Mouse (Mus musculus) adrenal gland, postnatal 14 days (tissue): ENCODE results near the gene Gprc5b. TPM values are rescaled to one million over a fixed set of nuclear protein-coding genes. Genes with fewer than 3 reads are reported as not detected.

Experiments
- DNase-seq: peaks from one replicate; pipeline ENCODE4 v3.0.0; 2021; ENCODE audit warnings: mixed read lengths
- long read RNA-seq, 2 experiments: library from polyadenylated mRNA; stranded (forward); transcript quantifications; one replicate each; pipeline ENCODE4 v2.0.0; 2021
- total RNA-seq: library from RNA; stranded (reverse); gene quantifications from 2 replicates; pipeline ENCODE4 v1.2.3, GENCODE M21; 2021

Gene Gprc5b
- 80.7 and 91.7 TPM in 2 replicates for total RNA-seq
- long read RNA-seq, experiment 1, full-length matches to known transcripts = 40 of 61 reads
- long read RNA-seq, experiment 1, partial matches to known transcripts = 0 of 61 reads
- long read RNA-seq, experiment 1, other reads (novel, unspliced or antisense) = 21 of 61 reads
- long read RNA-seq, experiment 2, full-length matches to known transcripts = 29 of 62 reads
- long read RNA-seq, experiment 2, partial matches to known transcripts = 1 of 62 reads
- long read RNA-seq, experiment 2, other reads (novel, unspliced or antisense) = 32 of 62 reads

DNA sequence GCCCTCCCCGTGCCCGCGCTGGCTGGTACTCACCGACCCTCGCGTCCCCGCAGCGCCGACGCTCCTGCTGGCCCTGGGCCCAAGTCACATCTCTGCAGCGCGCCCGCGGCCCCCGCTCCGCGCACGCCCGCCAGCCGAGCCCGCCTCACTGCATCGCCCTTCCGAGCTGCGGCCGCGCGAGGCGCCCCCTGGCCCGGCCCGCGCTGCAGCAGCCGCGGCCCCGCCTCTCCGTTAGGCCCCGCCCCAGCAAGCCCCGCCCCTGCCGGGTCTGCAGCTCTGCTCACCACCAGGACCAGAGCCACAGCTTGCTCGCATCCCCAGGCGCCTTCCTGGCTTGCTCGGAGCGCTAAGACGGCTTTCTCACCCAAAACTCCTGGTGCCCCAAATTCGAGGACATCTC is at the start of gene Gprc5b:
TSS of gene Gprc5b (minus strand) at position 205 of the 400 bp plus-strand sequence.
- peak; percentile 96 for DNase-seq

DNA sequence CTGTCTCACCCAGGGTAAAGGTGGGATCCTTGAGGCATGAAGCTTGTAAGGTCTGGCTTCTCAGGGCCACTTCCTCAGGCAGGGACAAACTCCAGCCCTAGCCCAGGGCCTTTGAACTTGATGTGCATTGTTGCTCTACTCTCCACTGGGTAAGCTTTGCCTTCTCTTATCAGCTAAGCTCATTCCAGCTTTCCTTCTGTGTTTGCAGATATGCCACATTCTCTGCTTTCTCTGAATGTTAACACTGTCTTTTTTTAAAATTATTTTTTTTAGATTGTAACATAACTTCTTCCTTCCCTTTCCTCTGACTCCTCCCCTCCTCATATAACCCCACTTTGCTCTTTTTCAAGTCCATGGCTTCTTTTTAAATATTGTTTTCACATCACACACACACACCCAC is 46.5 kb upstream of the Gprc5b start:
- DNase-seq = no peak

DNA sequence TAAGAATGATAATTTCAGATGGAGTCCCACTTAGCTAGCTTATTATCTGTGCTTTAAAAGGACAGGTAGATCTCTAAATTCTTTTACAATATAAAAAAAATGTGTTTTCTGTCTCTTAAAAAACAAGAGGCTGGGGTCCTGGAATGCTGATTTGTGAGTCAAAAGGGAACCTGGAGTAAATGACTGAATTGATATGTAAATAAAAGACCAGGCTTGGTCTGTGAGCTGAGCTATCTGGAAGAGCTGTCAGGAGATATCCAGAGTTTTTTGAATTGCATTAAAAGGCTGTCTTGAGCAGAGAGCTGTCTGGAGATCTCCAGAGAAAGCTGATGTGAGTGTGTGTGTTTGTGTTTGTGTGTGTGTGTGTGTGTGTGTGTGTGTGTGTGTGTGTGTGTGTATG is 42.6 kb upstream of the Gprc5b start:
- DNase-seq = no peak

DNA sequence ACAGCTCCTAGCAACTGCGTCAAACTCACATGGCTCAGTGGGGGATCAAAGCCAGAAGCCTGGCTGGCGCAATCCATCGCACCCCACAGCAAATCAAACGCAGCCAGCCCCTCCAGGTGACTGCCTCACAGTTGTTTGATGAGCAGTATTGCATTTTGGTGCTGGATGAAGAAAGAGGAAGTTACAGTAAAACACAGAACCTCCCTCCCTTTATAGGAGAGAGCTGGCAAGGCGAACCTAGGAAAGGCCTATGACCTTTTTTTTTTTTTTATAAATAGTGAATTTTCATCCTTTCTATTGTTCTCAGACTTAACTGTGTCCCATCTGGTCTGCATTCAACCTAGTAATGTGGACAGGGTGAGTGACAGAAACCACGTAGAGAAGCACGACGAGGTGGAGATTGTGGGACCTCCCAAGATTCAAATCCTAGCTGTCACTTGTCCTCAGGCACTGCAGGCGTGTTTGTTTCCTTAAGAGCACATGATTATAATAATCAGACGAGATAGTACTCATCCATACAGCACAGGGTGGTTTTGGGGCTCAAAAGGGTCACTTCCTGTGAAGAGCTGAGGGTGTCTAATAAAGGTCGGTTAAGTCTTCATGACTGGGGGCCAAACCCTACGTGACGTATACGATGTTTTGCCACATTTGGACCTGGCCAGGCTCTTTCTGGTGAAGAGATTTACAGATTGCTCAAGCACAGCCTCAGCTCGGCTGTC is 39.4 kb upstream of the Gprc5b start:
- no peak for DNase-seq

DNA sequence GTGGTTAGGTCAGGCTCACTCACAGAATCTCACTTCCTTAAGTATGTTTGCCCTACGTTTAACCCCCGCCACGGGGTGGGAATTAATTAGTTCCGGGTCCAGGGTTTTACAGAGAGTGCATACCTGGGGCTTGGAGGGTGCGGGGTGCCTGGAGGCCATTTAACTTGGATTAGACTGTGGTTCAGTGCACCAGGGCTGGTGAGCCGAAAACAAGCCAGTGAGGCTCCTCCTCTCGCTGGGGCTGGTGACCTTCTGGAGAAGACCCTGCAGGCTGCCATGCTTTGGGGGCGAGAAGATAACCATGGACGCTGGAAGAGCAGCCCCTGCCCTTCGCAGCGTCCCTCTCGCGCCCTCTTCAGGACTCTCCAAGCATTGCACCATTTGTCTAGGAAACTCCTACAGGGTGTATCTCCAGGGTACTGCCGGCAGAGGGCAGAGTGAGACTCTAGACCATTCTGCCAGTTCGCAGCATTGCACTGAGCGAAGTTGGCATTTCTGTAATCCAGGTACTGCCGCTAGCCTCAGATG is 28.4 kb upstream of the Gprc5b start:
- peak; percentile 75 for DNase-seq

DNA sequence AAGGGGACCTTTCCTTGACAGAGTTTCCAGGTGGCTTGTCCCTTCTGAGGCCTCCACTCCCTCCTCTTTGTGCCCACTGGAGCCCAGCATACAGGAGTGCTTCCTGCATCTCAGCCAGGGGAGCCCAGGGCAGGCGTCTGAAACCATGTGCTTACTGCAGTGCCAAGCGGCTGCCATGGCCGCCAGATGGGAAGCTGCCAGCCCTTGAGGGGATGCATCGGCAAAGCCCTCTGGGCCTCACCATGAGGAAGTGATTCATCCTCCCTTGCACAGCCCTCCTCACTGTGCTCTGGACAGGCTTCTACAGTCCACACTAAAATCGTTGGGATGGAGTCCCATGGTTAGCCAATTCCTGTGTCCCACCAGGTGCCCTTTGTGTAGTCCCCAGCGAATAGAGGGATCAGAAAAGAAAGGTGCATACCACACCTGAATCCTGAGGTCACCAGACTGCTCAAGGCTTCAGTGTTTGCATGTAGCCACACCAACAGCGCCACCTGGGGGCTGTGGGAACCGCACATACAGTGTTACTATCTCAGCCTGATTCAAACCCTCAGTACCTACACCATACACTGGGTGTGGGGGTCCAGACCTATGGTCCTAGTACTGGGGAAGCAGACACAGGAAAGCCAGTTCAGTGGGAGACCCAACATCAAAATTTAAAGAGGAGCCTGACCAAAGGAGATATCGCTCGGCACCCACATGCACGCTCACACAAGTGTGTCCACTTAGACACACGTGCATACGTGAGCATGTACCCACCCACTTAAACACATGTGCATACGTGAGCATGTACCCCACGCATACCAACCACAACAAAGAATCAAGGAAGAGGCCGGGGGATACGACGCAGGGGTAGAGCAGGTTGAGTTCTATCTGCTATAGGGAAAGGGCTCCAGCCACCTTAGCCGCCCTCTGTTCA is 27.5 kb upstream of the Gprc5b start:
- DNase-seq = peak; percentile 50

DNA sequence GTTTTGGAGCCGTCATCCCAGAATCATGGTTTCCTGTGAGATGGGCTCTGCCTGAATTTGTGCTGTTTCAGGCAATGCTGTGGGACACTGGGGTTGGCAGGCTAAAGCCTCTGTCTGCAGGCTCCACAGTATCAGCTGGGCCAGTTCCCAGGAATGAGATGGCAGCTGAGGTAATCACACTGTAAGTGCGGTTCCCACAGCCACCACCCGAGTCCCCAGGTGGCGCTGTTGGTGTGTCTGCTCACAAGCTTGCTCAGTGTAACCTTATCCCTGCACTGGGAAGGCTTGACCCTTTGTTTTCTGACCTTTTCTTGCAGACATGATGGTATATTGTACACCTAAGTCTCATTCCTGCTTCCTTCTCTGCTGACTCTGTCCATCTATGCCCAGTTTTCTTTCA is 24.5 kb upstream of the Gprc5b start:
- DNase-seq = peak; percentile 79

DNA sequence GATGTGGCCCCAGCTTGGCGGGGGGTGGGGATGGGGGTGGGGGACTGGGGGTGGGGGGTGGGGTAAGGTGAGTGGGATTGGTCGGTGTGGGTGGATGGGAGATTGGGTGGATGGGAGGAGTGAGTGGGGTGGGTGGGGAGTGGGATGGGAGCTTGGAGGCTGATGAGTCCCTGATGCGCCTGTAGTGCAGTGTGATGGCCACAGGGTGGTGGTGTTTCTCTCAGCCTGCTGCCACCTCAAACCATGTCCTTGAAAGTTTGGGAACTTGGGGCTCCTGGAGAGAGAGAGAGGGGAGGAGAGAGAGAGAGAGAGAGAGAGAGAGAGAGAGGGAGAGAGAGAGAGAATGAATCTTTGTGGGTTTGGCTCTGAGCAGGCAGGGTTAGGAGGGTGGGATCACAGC is 20.7 kb upstream of the Gprc5b start:
- DNase-seq = peak; percentile 52

DNA sequence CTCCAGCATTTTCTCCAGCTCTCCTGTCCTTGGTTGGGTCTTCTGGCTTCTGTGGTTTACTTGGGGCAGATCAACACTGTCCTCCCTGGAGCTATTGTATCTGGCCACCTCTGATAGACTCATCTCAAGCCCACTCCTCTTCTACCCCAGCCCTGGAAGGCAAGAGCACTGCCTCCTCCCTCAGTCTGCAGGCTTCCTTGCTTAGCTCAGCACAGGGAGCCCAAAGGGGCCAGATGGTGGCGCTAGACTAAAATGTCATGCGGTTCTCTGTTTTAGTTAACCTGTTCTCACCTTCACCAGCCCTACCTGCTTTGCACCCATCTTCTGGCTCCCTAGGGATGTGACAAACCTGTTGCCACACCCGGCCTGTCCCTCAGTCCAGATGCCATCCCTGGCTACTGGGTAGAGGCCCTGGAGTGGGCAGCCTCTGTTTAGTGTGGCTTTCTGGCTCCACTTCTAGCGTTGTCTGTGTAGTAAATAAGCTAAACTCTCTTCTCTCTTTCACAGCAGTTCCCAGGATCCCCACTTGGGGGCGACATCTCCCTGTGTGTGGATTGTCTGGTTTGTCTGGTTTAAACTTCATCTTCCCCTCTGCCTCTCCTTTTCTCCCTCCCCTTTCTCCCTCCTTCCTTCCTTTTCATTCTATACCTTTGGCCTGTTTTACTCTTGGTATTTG is 16.0 kb upstream of the Gprc5b start:
- DNase-seq = peak; percentile 80

DNA sequence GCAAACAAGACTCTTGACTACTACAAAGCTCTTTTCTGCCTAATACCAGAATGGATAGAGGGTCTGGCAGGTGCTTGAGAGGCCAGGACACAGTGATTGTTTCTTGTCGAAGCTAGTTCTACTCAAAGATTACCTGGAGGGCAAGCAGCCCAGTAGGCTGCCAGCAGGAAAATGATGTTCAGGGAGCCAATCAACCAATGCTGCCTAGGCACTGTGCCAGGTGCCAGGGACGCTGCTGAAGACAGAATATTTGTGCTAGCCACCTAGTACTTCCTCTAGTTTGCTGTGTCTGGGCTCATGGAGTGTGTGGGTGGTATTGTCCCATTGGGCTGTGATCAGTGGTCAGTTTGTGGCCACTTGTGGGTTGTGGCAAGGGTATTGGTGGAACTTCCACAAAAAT is 7.5 kb upstream of the Gprc5b start:
- no peak for DNase-seq

DNA sequence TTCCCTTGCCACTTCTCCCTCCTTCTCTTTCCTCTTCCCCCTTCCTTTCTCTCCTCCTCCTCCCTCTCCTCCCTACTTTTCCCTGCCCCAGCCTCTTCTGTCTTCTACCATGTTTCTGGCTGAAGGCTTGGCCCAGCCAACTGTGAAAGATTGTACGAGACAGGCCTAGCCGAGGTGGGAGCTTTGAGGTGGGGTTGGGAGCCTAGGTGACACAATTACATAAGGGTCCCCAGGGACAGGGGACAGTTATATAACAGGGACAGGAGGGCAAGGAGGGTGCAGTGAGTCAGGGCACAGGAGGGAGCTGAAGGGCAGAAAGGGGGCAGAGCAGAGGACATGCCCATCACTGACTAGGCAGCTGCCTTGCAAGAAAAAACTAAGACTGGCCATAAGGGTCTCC is 7.0 kb upstream of the Gprc5b start:
- no peak for DNase-seq

DNA sequence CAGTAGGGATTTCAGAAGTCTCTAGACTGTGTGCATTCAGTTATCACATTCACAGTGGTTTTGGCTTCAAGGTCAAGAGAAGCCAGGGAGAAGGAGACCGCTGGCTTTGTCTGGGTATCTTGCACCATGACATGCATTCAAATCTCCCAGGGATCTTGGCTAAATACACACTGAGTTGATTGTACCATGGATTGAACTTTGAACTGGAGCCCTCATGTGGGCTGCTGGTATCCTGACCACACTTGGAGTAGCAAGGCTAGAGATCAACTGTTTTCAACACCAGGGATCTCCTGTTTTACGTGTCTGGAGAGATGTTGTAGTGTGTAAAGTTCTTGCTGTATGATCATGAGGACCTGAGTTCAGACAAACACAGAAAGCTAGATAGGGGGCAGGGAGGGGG is 4.8 kb upstream of the Gprc5b start:
- no peak for DNase-seq

DNA sequence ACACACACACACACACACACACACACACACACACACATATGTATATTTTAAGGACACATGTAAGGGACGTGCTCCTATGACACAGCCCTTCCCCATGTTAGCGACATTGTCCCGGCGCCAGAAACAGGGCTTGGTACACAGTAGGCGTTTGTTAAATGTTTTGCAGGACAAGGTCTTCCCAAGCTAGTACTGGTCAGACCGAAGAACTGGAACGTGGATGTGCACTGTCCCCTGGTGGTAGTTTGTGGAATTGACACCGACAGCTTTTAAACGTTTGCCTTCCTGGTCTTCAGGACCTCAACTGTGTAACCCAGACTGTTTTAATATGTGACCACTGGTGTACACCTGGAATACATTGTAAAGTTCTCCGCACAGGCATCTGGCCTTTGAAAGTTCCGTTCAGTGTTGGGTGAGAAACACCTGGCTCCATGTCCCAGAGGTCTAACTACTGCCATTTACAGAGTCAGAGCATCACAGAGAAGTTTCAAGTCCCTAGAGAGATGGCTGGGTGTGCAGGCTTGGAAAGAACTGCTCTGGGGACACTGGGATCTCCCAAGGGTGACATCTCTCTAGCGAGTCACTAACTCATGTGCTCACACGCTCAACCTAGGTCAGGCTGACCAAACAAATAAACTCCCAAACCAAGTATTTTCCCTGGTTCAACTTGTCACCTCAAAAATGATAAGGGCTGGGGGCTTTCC is 1.3 kb upstream of the Gprc5b start:
- DNase-seq = peak; percentile 83

DNA sequence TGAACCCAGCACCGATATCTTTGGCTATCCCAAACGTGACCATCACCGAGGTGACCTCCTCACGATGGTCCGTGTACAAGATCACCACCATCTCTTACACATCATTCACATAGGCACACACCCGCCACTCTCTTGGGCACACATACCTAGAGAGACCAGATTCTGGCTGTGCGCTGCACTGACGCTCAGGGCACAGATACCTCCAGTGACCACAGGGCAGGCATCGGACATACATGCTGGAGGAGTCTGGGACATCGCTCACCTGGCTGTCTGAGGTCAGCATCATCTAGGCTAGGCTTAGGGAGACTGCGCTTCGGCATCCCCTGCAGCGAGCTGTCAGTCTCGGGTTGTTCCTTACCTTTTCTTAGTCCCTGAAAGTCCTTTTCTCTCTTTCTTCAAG is 660 bp upstream of the Gprc5b start:
- DNase-seq = peak; percentile 18

DNA sequence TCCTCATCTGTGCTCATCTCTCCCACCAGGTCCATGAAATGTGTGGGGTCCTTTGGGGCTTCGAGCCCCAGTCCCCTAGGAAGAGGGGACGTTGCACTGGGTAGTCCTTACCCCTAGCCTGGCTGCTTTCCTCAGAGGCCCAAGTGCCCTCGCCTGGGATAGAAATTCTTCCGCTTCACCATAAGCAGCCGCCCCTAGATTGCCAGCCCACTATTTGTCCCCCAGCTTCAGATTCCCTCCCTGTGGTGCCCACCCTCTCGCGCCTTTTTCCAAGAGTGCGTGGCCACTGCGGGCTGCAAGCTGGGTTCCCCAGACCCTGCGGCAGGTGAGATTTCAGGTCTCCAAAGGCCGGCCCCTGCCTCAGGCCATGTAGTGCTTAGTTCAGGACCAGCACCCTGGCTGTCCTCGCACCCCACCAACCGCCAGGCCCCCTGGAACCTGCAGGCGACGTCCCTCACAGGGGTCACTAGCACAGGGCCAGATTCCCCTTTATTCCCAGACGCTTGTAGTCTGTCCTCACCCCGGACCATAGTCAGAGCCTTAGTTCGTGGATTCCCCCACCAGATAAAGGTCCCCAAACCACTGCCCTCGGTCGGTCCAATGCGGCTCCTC is 674 bp downstream of the Gprc5b start:
- DNase-seq = peak; percentile 44

DNA sequence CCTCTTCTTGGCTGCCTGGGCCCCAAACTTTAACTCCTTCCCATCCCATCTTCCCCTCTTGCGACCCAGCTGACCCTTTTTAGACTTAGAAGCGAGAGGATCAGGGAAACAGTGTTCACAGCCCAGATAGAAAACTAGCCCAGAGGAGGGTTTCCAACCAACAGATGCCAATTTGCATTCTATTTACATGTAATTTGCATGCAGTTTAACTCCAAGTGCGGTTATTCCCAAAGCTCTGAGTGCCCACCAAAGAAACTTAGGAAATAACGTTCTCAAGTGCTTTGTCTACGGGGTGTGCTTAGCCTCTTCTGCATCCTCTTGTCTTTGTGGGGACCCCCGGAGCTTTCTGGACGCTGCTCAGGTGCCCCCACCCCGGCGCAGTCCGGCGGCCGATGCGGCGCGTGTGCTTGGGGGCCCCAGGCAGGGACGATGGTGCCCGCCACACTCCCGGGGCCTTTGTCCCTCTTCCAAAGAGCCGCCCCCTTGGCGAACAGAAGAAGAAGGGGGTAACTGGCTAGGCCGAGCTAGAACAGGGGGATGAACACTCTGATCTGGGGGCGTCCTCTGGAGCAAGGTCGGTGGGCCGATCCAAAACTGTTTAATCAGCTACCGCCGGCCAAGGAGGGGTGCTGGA is 1.3 kb downstream of the Gprc5b start:
- DNase-seq = no peak

DNA sequence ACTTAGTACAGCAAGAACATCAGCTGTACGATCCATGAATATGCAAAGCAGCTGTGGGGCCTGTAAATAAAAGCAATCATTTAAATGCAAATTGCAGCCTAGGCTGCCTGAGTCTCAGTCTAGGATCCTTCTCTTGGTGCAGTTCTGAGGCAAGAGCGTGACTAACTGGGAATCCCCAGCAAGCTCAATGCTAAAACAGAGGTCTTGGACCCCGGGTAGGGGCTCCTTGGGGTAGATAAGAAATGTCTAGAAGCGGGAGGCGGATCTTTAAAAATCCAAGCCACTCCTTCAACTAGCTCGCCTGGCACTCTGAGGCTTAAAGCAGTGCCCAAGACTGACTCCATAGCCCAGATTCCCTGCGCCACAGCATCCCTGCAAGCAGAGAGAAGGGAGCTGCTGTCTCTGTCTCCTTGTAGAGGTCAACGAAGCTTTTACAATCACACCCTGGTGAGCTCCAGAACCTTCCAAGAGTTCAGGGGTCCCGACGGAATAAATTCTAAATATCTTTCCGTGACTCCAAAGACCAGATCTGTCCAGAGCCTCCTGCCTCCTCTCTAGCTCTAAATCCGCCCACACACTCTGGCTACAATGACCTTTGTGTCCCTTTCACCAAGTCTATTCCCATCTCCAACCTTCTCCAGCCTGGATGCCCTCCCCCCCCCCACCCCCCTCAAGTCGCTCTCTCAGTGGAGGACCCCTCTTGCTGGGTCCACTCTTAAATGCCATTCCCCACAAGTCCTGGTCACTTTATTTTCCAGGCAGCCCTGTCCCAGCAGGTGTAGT is 2.2 kb downstream of the Gprc5b start:
- no peak for DNase-seq

DNA sequence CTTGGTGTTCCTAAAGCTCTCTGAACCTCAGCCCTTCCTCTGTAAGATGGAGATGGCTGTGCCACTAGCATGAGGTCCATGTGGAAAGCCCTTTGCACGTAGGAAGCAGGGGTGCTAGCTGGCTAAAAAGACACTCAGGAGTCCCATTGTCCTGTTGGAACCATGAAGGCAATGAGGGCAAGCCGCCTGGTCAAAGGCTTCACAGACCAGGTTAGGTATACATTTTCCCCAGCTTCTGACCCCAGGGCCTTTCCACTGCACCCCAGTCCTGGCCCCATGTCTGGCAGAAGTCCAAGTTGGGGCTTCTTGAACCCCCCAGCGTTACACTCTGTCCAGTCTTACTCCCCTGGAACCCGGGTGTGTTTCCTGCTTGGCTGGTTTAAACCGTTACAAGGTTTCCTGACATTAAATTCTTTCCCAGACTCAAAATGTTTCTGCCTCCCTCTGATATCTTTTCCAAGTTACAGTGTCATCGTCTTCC is 2.9 kb downstream of the Gprc5b start:
- DNase-seq = no peak

DNA sequence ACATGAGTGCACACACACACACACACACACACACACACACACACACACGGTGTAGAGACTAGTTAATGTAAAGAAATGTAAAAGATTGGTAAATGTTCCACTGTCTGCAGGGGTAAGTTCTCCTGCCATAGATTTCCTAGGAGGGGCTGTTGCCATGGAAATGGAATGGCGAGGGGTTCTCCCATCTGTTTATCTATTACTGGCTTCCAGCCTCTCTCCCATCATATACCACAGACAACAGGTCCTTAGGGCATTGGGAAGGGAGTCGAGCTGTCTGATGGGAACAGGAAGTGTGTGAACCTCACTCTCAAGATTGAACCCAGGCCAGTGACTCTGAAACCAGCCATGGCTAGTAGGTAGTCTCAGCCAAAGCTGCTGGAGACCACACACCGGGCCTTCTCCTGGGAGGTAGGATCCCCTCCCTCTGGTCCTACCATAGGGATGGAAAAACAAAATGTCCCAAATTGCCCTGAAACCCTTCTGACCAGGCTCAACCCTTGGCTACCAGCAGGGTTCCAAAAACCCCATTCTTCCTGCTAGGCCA is 3.6 kb downstream of the Gprc5b start:
- no peak for DNase-seq
